Mouse (Mus musculus) cerebellum, adult 2 months (tissue): ENCODE results near the gene Smarcd1.

ENCODE experiments used
- CTCF ChIP-seq: fragments of 200-500 bp; IDR thresholded peaks from 2 replicates; pipeline ENCODE4 v1.5.1; 2011; ENCODE audit warnings: low read depth, mild to moderate bottlenecking, control low read depth, low read length, moderate library complexity, borderline replicate concordance; ENCODE audit not compliant: insufficient read depth
- POLR2A ChIP-seq: fragments of 200-500 bp; IDR thresholded peaks from 2 replicates; pipeline ENCODE4 v1.6.1; 2011; ENCODE audit warnings: low read length, control low read depth, borderline replicate concordance; ENCODE audit not compliant: insufficient read depth

DNA sequence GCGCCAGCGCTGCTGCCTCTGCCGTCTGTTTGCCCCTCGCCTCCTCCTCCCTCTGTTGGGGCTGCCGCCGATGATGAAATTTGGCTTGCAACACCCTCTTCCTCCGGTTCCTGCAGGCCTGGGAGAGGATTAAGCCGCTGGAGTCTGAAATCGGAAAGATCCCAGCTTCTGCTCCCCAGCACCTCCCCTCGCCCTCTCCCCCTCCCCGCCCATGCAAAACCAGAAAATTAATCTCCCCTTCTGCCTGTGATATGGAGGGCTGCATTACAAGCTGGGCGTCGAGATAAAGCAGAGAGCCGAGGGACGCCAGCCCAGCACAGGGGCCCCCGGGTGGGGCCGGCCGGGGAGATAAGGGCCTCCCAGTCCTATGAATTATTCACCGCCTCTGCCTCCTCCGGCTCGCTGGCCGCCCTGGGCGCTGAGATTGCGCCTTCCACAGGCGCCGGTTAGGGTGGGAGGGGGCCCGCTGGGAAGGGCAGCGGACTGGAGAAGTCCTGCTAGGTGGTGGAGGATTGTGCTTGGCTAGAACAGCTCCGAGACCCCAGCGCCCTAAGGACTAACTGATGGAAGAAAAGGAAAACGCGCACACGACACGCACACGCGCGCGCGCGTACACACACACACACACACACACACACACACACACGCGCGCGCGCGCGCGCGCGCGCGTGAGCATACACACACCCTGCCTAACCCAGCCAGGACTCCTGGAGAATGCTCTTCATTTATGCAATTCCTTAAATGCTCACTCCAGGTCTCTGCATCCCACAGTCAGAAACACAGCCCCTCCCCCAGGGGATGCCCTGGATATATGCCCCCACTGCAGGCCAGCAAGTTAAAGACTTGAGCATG is 37.1 kb upstream of the Smarcd1 start:
- peak; percentile 22; the same call in 1 of the 2 replicates for TF ChIP-seq POLR2A
- TF ChIP-seq CTCF: no peak
